Mouse (Mus musculus) lung, postnatal 4 days (tissue): Measurements from ENCODE around the gene Dnajc7.
"Not testable (repeated sequence)": the region's sequence is repeated elsewhere in the genome, so short reads cannot be mapped to it uniquely, and the experiment has no call there.

Experiments
- DNase-seq, 2 experiments: peaks; one replicate each; pipeline ENCODE4 v3.0.0; 2021

Gene Dnajc7

DNA sequence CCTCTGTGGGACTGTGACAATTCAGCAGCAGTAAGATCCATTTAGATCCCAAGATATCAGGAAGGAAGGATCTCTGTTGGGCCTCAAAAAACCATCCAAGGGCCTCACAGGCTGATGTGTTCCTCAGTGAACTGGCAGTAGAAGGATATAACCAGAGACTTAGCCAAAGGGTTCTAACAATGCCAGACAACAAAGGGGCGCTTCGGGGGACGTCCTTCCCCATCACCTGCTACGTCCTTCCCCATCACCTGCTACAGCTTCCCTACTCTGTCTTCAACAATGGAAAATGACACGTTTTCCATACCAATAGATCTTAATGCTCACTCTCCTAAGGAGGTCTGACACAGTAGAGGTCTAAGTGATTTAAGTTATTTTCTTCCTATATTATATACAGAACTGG, 3.6 kb downstream of the Dnajc7 start:
- DNase-seq, result no peak

DNA sequence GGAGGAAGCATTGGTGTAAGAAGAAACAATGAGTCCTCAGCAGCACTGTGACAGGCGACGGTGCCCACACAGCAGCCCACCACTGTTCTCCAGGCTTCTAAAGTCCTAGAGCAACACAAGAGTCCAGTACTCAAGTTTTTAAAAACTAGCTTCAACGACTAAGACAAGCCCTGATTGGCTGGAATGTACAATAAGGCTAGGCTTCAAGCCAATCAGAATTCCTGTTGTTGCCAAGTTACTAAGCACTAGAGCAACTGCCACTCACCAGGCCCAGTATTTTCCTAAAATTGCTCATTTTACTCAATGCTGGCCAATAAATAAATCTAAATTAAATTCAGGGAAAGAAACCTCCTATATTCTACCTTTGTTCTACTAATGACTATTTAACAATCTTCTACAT, 6.7 kb downstream of the Dnajc7 start:
- no peak for DNase-seq

DNA sequence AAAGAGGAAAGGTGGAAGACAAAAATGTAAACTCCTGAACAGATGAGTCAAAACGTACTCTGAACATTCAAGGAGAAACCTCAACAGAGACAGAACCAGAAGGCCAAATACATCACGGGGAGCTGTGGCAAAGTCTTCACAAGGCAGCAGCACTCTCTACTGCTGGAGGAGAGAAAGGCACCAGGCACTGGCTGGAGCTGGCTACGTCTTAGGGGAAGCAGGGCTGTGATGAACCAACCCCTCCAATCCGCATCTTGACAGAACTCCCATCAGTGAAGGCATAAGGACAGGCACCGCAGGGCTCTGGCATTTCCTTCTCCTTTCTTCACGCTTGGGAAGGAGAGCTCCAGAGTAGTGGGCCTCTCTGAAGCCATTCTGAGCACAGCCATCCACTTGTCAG, 8.3 kb downstream of the Dnajc7 start:
- no peak for DNase-seq

DNA sequence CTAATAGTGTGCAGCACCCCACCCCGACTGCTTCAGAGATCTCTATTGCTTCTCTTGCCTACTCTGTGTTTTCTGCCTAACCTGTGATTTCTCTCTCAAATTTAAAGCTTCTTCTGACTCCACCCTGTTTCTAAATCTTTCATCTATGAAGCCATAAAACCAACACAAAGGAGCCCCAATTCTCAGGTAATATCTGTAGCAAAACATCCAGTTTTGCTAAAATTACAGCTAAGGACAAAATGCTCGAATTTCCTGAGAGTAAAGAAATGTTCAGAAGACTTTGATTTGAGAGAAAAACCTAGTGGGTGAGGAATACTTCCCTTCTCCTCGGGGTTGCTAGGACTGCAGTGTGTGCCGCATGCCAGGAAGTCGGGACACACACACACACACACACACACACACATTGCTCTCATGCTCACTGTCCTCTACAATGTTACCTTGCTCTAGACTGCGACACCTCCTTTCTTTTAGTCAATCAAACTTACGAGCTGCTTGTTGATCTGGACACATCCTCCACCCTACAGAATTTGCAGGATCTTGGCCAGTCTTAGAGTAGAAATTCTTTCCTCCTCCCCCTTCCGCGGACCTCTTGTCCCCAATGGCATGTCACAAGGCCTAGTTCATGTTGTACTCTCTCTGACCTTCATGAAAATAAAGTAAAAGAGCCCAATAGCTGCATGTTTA, 9.8 kb downstream of the Dnajc7 start:
- DNase-seq, result no peak

DNA sequence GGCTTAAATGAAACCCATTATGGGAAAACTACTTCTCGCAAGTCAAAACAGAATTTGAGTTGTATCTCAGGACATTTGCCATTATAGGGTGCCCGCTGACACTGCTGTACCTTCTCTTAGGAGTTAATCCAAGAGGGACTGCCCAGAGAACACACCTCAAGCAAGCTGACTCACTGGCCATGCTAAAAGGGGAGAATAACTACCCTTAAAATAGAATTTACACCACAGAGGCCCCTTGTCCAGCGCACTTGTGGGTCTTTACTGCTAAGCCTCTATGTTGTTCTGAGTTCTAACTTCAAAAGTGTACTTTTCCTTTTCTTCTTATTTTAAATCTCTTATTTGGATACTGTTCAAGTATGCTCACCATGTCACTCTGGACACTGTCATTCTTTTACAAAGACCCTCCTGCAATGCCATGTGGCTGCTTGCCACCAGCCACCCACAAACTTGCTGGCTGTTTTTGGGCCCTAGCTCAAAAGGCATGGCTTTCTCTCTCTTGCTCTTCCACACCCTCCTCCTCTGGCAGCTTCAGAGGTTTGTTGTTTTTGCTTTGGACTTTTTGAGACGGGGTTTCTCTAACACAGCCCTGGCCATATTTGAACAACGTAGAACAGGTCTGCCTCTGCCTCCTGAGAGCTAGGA, 10.5 kb downstream of the Dnajc7 start:
- DNase-seq, result no peak

DNA sequence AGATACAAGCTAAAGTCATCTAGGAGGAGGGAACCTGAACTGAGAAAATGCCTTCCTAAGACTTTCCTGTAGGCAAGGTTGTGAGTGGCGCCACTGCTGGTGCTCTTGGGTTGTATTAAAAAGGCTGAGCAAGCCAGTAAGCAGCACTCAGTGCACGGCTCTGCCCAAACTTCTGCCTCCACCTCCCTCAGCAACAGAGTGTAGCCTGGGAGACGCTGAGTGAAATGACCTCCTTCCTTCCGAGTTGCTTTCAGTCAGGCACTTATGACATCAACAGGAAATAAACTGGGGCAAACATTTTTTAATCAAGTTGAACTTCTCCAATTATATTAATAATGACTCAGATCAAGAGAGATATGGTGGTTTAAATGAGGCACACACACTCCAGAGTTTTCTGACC, 11.2 kb downstream of the Dnajc7 start:
- no peak for DNase-seq

DNA sequence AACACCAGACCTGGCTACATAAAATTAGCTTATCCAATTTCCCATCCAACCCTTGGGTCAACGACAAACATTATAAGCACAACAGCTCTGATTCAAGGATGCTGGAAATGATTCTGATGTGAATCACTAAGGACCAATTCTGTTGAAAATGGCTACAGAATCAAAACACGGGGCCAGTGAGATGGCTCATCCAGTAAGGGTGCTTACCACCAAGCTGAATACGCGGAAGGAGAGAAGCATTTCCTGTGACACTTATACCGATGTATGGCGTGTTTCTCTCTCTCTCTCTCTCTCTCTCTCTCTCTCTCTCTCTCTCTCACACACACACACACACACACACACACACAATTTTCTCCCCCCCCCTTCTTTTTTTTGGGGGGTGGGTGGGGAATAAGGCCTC, 12.8 kb downstream of the Dnajc7 start:
- DNase-seq, result no peak

DNA sequence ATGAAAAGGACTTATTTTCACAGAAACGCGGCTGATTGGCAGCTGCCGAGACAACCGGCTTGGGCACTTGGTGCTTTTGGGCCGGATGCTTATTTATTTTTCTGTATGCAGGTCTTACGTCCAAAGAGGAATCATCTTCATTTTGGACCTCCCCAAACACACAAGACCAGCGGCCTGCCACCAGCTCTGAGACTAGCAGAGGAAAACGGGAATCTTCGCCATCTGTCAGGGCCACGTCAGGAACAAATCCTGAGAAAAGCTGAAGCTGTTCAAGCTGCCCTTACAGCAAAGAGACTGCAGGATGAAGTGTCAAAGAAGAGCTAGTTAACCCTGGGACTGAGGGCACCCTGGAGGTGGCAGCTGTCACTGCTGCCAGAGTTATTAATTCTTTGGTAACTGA, 14.5 kb downstream of the Dnajc7 start:
- DNase-seq, result no peak

DNA sequence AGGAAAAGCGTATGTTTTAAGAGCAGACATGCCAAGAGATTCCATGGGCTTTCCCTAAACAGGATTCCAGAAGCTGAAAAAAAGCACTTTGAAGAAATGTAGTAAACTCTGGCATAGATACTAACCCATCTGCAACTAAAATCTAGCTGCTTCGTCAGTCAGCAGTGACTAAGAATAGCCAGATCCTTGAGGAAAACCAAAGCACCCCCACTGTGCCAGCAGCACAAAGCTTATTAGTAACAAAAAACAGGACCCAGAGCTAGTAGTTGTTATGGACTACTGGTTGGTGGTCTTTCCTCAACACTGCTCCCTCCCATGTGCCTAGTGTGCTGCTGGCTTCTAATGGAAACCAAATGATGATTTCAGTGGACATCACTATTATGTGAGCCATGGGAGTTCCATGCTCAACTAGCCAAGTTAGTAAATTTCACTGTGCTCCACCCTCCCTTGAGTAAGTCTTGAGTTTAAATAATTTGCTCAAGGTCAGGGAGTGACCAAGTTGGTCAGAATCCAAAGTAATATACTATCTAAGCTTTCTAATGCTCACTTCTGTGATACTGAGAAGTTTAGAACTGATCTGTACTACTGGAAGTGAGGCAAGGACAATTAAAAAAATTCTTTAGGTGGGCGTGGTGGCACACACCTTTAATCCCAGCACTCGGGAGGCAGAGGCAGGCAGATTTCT, 15.5 kb downstream of the Dnajc7 start:
- DNase-seq, result no peak

DNA sequence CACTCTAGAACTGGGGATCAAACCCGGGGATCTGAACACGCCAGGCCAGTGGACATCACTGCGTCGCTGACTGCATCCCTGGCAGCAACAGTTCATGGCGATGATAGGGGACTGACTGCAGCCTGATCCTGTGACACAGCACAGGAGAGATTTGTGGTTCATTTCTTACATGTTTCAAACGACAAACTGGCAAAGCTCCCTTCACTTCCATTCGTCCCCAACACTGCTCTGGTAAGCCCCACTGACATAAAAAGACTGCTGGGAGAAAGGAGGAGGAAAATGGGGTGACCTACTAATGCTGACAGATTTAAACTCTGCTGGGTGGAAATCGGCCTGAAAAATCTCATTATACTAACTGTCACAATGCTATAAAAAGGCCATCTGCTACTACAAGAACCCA, 16.2 kb downstream of the Dnajc7 start:
- no peak for DNase-seq

DNA sequence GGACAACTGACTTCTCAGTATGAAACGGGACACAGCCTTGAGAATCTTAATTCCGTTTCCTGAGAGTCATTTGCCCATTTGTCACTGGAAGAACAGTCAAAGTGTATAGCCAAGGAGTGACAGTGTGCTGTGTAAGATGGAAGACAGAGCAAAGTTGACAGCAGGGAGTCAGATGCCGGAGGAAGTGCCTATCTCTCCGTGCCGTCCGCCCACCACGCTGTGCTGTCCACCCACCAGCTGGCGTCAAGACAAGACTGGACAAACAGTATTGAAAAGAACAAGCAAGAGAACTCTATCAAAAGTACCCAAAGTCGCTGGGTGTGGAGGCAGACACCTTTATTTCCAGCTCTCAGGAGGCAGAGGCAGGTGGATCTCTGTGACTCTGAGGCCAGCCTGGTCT, 16.8 kb downstream of the Dnajc7 start:
- DNase-seq, result no peak

DNA sequence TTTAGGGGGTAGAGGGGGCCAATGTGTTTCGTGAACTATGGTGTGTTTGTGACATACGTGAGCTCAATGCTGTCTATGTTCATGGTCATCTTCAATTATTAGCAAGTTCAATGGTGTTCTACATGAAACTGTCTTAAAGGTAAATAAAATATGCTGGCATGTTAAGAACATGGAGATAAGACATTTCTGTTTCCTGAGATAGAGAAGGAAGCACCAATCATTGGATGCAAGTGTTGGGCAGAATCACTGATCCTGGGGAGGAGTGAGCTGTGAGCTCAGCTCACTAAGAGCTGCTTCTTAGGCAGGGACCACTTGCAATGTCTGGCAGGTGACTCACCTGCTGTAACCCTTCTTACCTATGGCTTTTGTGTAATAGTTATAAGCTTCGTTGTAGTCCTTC, 18.6 kb downstream of the Dnajc7 start:
- DNase-seq, result no peak

DNA sequence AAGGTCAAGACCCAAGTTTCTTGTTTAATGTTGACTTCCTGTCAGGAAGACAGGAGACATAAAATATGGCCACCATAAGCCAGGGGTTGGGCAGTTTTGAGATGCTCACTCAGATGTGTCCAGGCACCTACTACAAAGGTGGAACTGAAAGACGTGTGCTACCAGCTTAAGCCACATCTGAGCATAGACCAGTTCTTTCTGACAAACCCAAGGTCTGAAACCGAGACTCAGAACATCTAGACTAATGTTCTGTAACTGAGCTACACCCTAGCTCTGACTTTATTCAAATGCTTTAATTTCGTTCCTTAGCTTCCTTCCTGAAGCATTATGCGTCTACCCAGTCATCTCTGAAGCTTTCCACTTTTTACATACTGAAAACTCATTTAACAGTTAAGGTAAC, 21.9 kb downstream of the Dnajc7 start:
- DNase-seq, result no peak

DNA sequence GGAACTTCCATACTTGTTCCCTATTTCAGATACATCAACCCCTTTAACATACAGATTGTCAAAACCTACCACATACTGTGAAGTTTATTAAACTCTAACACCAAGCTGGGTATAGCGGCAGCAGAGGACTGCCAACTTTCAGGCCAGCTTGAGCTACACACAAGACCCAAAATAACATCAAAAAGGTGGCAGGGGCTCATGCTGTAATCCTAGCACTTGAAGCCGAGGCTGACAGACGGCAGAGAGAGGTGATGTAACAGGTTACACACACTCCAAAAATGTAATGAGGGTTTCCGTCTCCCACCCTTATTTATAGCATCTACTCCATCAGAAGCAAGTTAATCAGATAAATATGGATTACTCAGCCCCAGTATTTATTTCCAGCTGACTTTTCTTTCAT, 24.4 kb downstream of the Dnajc7 start:
- no peak for DNase-seq

DNA sequence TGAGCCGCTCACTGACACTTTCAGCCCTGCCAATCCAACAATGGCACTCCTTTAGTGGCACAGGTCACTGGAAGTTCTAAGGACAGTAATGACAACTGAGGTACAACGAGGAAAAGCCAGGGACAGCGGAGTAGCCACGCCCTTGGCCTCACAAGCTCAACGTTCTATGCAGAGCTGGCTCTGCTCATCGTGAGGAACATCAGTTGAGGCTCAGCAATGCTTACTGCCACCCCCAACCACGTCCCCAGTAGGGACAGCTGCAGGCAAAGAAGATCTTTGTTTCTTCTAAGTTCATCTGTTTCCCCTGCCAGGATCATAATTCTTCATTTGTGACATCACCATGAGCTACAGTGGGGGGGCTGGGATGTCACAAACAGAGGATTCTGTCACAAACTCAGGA, 25.4 kb downstream of the Dnajc7 start:
- DNase-seq, result no peak

DNA sequence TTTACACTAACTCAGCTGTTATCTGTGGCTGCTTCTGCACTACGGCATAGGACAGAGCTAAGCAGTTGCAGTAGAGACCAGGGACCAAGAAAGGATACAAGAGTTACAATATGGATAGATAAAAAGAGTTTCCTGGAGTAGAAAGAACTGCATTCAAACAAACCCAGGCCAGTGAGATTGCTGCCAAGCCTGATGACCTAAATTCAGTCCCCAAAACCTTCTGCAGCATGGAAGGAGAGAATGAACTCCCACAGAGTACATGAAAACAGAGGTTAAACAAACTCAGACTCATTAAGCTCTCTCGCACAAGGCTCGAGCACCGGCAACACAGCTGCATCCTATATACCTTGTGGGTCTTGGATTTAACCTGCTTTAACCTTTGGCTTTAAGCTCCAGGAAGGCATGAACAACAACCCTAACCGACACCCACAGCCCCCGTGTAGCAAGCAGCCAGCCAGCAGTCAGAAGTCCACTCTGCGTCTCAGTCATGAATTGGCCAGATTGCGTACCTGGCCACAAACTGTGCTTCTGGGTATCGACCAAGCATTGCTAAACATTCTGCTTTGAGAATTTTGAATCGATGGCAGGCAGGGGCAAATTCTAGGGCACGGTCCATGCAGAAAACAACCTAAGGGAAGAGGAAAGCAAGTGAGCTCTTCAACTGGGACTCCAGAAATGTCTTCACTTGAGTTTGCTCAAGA, 27.5 kb downstream of the Dnajc7 start:
- no peak for DNase-seq

DNA sequence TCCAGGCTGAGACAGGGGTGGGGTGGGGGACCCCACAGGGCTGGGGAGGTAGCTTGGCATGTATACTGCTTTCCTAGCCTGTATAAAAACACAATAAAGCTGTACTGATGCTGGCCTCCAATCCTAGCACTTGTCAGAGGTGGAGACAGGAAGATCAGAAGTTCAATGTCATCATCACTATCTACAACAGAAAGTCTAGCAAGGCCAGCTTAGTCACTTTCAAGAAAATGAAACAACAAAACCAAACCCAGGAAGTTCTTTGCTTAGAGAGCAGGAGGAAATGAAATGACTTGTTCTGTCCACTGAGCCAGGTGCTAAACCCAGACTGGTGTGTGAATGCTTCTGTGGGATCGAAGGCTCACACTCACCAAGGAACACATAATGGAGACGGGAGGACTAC, 31.5 kb downstream of the Dnajc7 start:
- DNase-seq, result no peak

DNA sequence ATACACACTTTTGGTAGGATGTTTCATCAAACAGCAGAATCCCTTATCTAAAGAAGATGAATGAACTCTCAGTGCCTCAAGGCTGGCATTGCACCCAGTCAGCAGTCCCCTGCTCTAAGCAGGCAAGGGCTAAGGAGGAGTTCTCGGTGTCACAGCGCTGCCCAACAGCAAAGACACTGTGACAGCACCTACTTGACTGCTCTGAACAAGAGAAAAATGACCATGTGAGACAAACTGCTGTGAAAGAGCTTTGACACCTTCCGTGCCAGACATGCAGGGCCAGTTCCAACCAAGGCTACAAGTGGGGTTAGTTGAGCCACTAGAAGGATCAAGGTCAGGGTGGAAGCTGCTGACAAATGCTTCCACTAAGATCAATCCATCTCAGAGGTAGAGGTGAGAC, 34.8 kb downstream of the Dnajc7 start:
- DNase-seq, result no peak

DNA sequence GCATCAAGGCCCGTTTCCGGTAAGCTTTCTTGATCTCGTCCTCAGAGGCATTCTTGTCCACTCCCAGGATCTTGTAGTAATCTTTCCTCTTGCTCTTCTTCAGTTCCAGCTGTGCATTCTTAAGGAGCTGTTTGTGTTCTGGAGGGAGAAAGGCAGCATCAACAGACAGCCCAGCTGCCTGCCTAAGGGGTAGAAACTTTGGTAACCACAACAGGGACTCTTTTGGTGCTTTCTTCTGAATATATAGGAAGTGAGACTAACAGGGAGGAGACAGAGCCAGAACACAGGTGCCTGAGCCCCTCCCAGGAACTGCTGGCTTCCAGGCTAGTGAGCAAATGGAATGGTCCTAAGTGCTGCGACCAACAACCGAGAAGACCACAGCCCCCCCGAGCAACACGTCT, 35.4 kb downstream of the Dnajc7 start:
- DNase-seq, result no peak

DNA sequence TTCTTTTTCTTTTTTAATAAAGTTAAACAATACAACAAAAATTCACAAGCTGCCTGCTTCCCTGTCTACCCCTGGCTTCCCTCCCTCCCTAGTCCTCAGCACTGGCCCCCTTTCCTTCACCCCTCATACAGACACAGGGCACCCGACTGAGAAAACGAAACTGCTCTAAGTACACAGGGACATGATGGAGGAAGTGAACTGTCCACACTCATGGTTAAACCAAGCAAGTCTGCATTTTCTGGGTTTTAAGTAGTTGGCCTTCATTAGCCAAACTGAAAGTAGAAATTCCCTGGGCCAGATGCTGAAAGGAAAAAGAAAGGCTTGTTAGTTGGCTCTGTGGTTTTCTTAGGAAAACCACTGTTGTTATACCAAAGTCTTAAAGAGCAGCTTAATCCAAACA, 37.1 kb downstream of the Dnajc7 start:
- DNase-seq, result no peak

DNA sequence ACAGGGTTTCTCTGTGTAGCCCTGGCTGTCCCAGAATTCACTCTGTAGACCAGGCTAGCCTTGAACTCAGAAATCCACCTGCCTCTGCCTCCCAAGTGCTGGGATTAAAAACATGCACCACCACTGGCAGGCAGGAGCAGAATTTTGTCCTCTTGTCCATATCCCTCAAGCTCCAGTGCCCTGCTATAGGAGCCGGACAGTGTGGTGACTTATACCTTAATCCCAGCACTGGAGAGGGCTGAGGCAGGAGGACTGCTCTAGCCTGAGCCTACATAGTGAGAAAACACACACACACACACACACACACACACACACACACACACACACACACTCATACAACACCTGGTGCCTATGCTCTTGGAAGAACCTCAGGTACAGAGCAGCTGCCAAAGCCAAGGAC, 37.6 kb downstream of the Dnajc7 start:
- DNase-seq, result not testable (repeated sequence)

DNA sequence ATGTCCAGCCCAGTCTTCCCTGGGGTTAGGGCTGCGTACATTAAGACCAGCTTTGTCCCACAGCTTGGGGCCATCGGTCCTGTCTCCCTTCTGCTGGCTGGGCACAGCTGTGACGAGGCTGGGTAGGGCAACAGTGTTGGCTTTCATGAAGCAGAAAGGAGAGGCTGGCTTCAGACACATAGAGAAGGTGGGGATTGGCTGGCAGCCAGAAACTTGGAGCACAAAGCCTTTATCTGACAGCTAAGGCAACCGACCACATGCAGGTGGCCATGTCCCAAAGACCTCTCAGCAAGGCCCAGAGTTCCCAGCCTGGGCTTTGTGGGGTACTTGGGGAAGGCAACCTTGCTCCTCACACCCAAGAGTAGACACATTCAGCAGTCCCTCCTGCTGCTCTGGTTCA, 38.2 kb downstream of the Dnajc7 start:
- DNase-seq, result no peak

DNA sequence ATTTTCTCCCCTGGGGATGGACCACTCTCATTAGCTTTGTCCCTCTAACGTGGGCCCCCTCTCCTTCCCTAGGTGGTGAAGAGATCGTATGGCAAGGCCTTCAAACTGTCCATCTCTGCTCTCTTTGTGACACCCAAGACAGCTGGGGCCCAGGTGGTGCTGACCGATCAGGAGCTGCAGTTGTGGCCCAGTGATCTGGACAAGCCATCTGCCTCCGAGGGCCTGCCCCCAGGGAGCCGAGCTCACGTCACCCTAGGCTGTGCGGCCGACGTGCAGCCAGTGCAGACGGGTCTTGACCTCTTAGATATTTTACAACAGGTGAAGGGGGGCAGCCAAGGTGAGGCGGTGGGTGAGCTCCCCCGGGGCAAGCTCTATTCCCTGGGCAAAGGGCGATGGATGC, 39.7 kb downstream of the Dnajc7 start:
- DNase-seq, result no peak
